Mouse (Mus musculus): ENCODE results near the gene Tor1aip2. TPM values are rescaled to one million over a fixed set of nuclear protein-coding genes. Genes with fewer than 3 reads are reported as not detected.

The Tor1aip2 gene
- polyA plus RNA-seq, 1 experiment from 2014 or later: 134 TPM

- no peak overlapping the region for H3K4me3 ChIP-seq (ENCODE audit: low read depth, low read length)
- H3K36me3 ChIP-seq (ENCODE audit: control insufficient read depth, insufficient read depth, low read length): peaks cover 25% of the 10 kb centered on the region
Measured at GRCm38 (mm10) chr1:156005906-156006305, 29.3 kb upstream of the Tor1aip2 start.

GRCm38 (mm10) chr1:156009003-156009402, 26.2 kb upstream of the Tor1aip2 start:
- Histone ChIP-seq H3K4me3 (ENCODE audit: low read depth, low read length) (no peak overlapping the region), H3K9me3 (ENCODE audit: control insufficient read depth, low read depth, low read length) (no peaks in the 10 kb centered on the region), H3K27me3 (ENCODE audit: control insufficient read depth, insufficient read depth, low read length) (no peaks in the 10 kb centered on the region), H3K4me1 (ENCODE audit: control insufficient read depth, insufficient read depth, low read length) (no peaks in the 10 kb centered on the region), H3K36me3 (ENCODE audit: control insufficient read depth, insufficient read depth, low read length) (peaks cover 38% of the 10 kb centered on the region), H3K9ac (replicated peaks; ENCODE audit: low read depth, low read length) (no peak overlapping the region), H3K4me2 (replicated peaks; ENCODE audit: low read depth, low read length) (no peak overlapping the region), H3K27ac (ENCODE audit: low read length) (no peak overlapping the region)
- ATAC-seq (ENCODE audit: insufficient number of reproducible peaks, insufficient read depth, low FRiP score, low read depth): no peak
- 87% methylated on average over 1 of the region's 1 CpGs for WGBS

More at GRCm38 (mm10) chr1:156005906-156006305, 29.3 kb upstream of the Tor1aip2 start:
- Histone ChIP-seq H3K9me3 (ENCODE audit: control insufficient read depth, low read depth, low read length) (no peaks in the 10 kb centered on the region), H3K27ac (ENCODE audit: low read length) (no peak overlapping the region), H3K9ac (replicated peaks; ENCODE audit: low read depth, low read length) (no peak overlapping the region), H3K4me1 (ENCODE audit: control insufficient read depth, insufficient read depth, low read length) (no peaks in the 10 kb centered on the region), H3K4me2 (replicated peaks; ENCODE audit: low read depth, low read length) (no peak overlapping the region), H3K27me3 (ENCODE audit: control insufficient read depth, insufficient read depth, low read length) (no peaks in the 10 kb centered on the region)
- no peak for ATAC-seq (ENCODE audit: insufficient number of reproducible peaks, insufficient read depth, low FRiP score, low read depth)
- WGBS: 91% methylated on average over 11 of the region's 11 CpGs

DNA sequence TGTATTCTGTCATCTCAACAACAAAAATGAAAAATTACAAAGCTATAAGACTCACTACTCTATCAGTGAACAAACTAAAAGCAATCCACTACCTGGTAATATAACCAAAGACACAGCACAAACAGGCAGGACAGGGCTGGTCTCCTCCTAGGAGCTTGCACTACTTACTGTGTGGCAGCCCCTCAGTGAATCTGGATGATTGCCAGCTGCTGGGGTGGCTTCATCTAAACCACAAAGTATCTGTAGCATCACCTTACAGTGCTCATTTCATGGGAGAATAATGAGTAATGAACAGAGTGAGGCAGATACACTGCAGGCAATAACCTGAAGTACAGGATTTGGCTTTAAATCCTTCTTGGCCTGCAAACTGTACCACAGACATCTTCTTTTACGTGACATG, 15.4 kb upstream of the Tor1aip2 start:
- no peak overlapping the region for H3K27ac ChIP-seq (ENCODE audit: low read length)
- no peak overlapping the region for H3K9ac ChIP-seq (replicated peaks; ENCODE audit: low read depth, low read length)
- no peak overlapping the region for H3K4me2 ChIP-seq (replicated peaks; ENCODE audit: low read depth, low read length)
- WGBS: 97% methylated on average over 1 of the region's 1 CpGs
- no peak overlapping the region for H3K4me3 ChIP-seq (ENCODE audit: low read depth, low read length)
- ATAC-seq (ENCODE audit: insufficient number of reproducible peaks, insufficient read depth, low FRiP score, low read depth): no peak
- no peaks in the 10 kb centered on the region for H3K27me3 ChIP-seq (ENCODE audit: control insufficient read depth, insufficient read depth, low read length)
- peaks cover 43% of the 10 kb centered on the region for H3K36me3 ChIP-seq (ENCODE audit: control insufficient read depth, insufficient read depth, low read length)
- no peaks in the 10 kb centered on the region for H3K4me1 ChIP-seq (ENCODE audit: control insufficient read depth, insufficient read depth, low read length)
- H3K9me3 ChIP-seq (ENCODE audit: control insufficient read depth, low read depth, low read length): no peaks in the 10 kb centered on the region

GRCm38 (mm10) chr1:156020402-156020801, 14.8 kb upstream of the Tor1aip2 start:
- 96% methylated on average over 1 of the region's 1 CpGs for WGBS
- Histone ChIP-seq H3K9ac (replicated peaks; ENCODE audit: low read depth, low read length) (no peak overlapping the region), H3K27ac (ENCODE audit: low read length) (no peak overlapping the region), H3K4me2 (replicated peaks; ENCODE audit: low read depth, low read length) (no peak overlapping the region), H3K27me3 (ENCODE audit: control insufficient read depth, insufficient read depth, low read length) (no peaks in the 10 kb centered on the region), H3K4me3 (ENCODE audit: low read depth, low read length) (no peak overlapping the region), H3K36me3 (ENCODE audit: control insufficient read depth, insufficient read depth, low read length) (peaks cover 43% of the 10 kb centered on the region), H3K9me3 (ENCODE audit: control insufficient read depth, low read depth, low read length) (no peaks in the 10 kb centered on the region), H3K4me1 (ENCODE audit: control insufficient read depth, insufficient read depth, low read length) (no peaks in the 10 kb centered on the region)
- no peak for ATAC-seq (ENCODE audit: insufficient number of reproducible peaks, insufficient read depth, low FRiP score, low read depth)

GRCm38 (mm10) chr1:156024831-156025503, 10.2 kb upstream of the Tor1aip2 start:
- no peaks in the 10 kb centered on the region for H3K27me3 ChIP-seq (ENCODE audit: control insufficient read depth, insufficient read depth, low read length)
- WGBS: 83% methylated on average over 8 of the region's 8 CpGs
- no peak overlapping the region for H3K4me2 ChIP-seq (replicated peaks; ENCODE audit: low read depth, low read length)
- no peak overlapping the region for H3K27ac ChIP-seq (ENCODE audit: low read length)
- no peak overlapping the region for H3K9ac ChIP-seq (replicated peaks; ENCODE audit: low read depth, low read length)
- no peak for ATAC-seq (ENCODE audit: insufficient number of reproducible peaks, insufficient read depth, low FRiP score, low read depth)
- peaks cover 36% of the 10 kb centered on the region for H3K36me3 ChIP-seq (ENCODE audit: control insufficient read depth, insufficient read depth, low read length)
- no peaks in the 10 kb centered on the region for H3K4me1 ChIP-seq (ENCODE audit: control insufficient read depth, insufficient read depth, low read length)
- no peak overlapping the region for H3K4me3 ChIP-seq (ENCODE audit: low read depth, low read length)
- H3K9me3 ChIP-seq (ENCODE audit: control insufficient read depth, low read depth, low read length): no peaks in the 10 kb centered on the region

GRCm38 (mm10) chr1:156027849-156028248, 7.4 kb upstream of the Tor1aip2 start:
- WGBS: 95% methylated on average over 3 of the region's 3 CpGs
- Histone ChIP-seq H3K4me2 (replicated peaks; ENCODE audit: low read depth, low read length) (no peak overlapping the region), H3K36me3 (ENCODE audit: control insufficient read depth, insufficient read depth, low read length) (peaks cover 44% of the 10 kb centered on the region), H3K27ac (ENCODE audit: low read length) (no peak overlapping the region), H3K27me3 (ENCODE audit: control insufficient read depth, insufficient read depth, low read length) (no peaks in the 10 kb centered on the region), H3K9me3 (ENCODE audit: control insufficient read depth, low read depth, low read length) (no peaks in the 10 kb centered on the region), H3K4me3 (ENCODE audit: low read depth, low read length) (no peak overlapping the region), H3K4me1 (ENCODE audit: control insufficient read depth, insufficient read depth, low read length) (no peaks in the 10 kb centered on the region), H3K9ac (replicated peaks; ENCODE audit: low read depth, low read length) (no peak overlapping the region)
- no peak for ATAC-seq (ENCODE audit: insufficient number of reproducible peaks, insufficient read depth, low FRiP score, low read depth)

DNA sequence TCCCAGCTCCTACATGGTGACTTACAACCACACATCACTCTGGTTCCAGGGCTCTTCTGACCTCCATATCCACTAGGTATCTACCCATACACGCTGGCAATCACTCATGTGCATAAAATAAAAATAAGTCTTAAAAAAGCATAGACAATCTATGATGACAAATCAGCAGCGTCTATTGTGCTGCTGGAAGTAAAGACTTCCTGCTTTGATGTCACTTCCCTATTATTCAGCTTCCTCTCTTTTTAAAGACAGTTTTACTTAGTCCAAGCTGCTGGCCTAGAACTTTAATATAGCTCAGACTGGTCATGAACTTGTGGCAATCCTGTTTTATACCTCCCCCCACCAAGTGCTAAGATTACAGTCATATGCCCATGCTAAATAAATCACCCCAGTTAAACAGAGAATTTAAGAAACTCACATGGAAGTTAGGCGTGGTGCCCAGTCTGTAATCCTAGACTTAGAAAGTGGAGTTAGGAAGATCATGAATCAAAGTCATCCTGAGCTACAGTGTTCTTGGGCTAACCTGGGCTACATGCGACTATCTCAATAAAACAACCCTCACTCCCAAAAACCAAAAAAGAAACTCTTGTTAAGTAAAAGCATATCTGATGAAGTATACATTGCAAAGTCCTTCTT, 6.7 kb upstream of the Tor1aip2 start:
- WGBS: 90% methylated on average over 4 of the region's 4 CpGs
- no peak overlapping the region for H3K4me2 ChIP-seq (replicated peaks; ENCODE audit: low read depth, low read length)
- H3K36me3 ChIP-seq (ENCODE audit: control insufficient read depth, insufficient read depth, low read length): peaks cover 49% of the 10 kb centered on the region
- no peak for ATAC-seq (ENCODE audit: insufficient number of reproducible peaks, insufficient read depth, low FRiP score, low read depth)
- H3K9ac ChIP-seq (replicated peaks; ENCODE audit: low read depth, low read length): no peak overlapping the region
- no peak overlapping the region for H3K27ac ChIP-seq (ENCODE audit: low read length)
- no peaks in the 10 kb centered on the region for H3K4me1 ChIP-seq (ENCODE audit: control insufficient read depth, insufficient read depth, low read length)
- no peaks in the 10 kb centered on the region for H3K27me3 ChIP-seq (ENCODE audit: control insufficient read depth, insufficient read depth, low read length)
- no peak overlapping the region for H3K4me3 ChIP-seq (ENCODE audit: low read depth, low read length)
- no peaks in the 10 kb centered on the region for H3K9me3 ChIP-seq (ENCODE audit: control insufficient read depth, low read depth, low read length)

DNA sequence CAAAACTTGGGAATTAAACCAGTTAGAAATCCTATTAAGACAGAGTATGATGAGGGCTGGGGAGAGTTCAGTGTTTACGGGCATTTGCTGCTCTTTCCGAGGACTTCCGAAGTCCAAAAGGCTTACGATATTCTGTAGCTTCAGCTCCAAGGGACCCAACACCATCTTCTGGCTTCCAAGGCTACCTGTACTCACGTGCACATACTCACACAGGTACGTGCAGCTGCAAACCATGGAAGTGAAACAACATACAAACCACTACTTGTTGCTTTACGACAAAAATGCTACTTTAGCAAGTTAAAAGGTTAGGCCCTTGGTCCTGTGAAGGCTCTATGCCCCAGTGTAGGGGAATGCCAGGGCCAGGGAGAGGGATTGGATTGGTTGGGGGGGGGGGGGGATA, 1.3 kb upstream of the Tor1aip2 start:
- Histone ChIP-seq H3K36me3 (ENCODE audit: control insufficient read depth, insufficient read depth, low read length) (peaks cover 37% of the 10 kb centered on the region), H3K4me3 (ENCODE audit: low read depth, low read length) (no peak overlapping the region), H3K4me1 (ENCODE audit: control insufficient read depth, insufficient read depth, low read length) (peaks cover 4% of the 10 kb centered on the region; the same call in 1 of the 2 replicates), H3K4me2 (replicated peaks; ENCODE audit: low read depth, low read length) (no peak overlapping the region), H3K27ac (ENCODE audit: low read length) (no peak overlapping the region), H3K27me3 (ENCODE audit: control insufficient read depth, insufficient read depth, low read length) (no peaks in the 10 kb centered on the region), H3K9me3 (ENCODE audit: control insufficient read depth, low read depth, low read length) (no peaks in the 10 kb centered on the region), H3K9ac (replicated peaks; ENCODE audit: low read depth, low read length) (no peak overlapping the region)
- ATAC-seq (ENCODE audit: insufficient number of reproducible peaks, insufficient read depth, low FRiP score, low read depth): no peak
- 95% methylated on average over 7 of the region's 7 CpGs for WGBS
